Mouse (Mus musculus): Measurements from ENCODE around the gene Dgki. TPM values are rescaled to one million over a fixed set of nuclear protein-coding genes. Genes with fewer than 3 reads are reported as not detected.

Gene Dgki
- polyA plus RNA-seq, 1 experiment from 2014 or later, result 0.18 TPM

- Histone ChIP-seq H3K9ac (ENCODE audit: low read depth, low read length) (no peak overlapping the region), H3K4me3 (ENCODE audit: low read depth, low read length) (no peak overlapping the region), H3K27me3 (replicated peaks; ENCODE audit: control insufficient read depth, insufficient read depth, low read length) (no peaks in the 10 kb centered on the region), H3K36me3 (ENCODE audit: control insufficient read depth, insufficient read depth, low read length) (no peaks in the 10 kb centered on the region), H3K27ac (ENCODE audit: low read depth, low read length) (no peak overlapping the region), H3K9me3 (ENCODE audit: control insufficient read depth, low read length) (no peaks in the 10 kb centered on the region), H3K4me2 (no peak overlapping the region), H3K4me1 (replicated peaks; ENCODE audit: control insufficient read depth, insufficient read depth, low read length) (no peaks in the 10 kb centered on the region)
- WGBS, result 87% methylated on average over 1 of the region's 1 CpGs
- DNase-seq (ENCODE audit: low spot score) (no peak), ATAC-seq (replicated peaks; ENCODE audit: low FRiP score) (no peak)
Observed at GRCm38 (mm10) chr6:36845288-36845687, 454.7 kb downstream of the Dgki start.

GRCm38 (mm10) chr6:36844258-36844657 lies 455.7 kb downstream of the Dgki start:
- DNase-seq (ENCODE audit: low spot score), result no peak
- no peaks in the 10 kb centered on the region for H3K27me3 ChIP-seq (replicated peaks; ENCODE audit: control insufficient read depth, insufficient read depth, low read length)
- no peak overlapping the region for H3K4me2 ChIP-seq
- H3K27ac ChIP-seq (ENCODE audit: low read depth, low read length), result no peak overlapping the region
- 68% methylated on average over 6 of the region's 6 CpGs for WGBS
- ATAC-seq (replicated peaks; ENCODE audit: low FRiP score), result no peak
- H3K36me3 ChIP-seq (ENCODE audit: control insufficient read depth, insufficient read depth, low read length), result no peaks in the 10 kb centered on the region
- no peaks in the 10 kb centered on the region for H3K9me3 ChIP-seq (ENCODE audit: control insufficient read depth, low read length)
- H3K9ac ChIP-seq (ENCODE audit: low read depth, low read length), result no peak overlapping the region
- no peaks in the 10 kb centered on the region for H3K4me1 ChIP-seq (replicated peaks; ENCODE audit: control insufficient read depth, insufficient read depth, low read length)
- no peak overlapping the region for H3K4me3 ChIP-seq (ENCODE audit: low read depth, low read length)

GRCm38 (mm10) chr6:36843031-36843488 lies 456.9 kb downstream of the Dgki start:
- no peaks in the 10 kb centered on the region for H3K27me3 ChIP-seq (replicated peaks; ENCODE audit: control insufficient read depth, insufficient read depth, low read length)
- H3K4me3 ChIP-seq (ENCODE audit: low read depth, low read length), result no peak overlapping the region
- no peaks in the 10 kb centered on the region for H3K4me1 ChIP-seq (replicated peaks; ENCODE audit: control insufficient read depth, insufficient read depth, low read length)
- H3K4me2 ChIP-seq, result no peak overlapping the region
- no peak overlapping the region for H3K27ac ChIP-seq (ENCODE audit: low read depth, low read length)
- WGBS, result 71% methylated on average over 3 of the region's 3 CpGs
- no peak for DNase-seq (ENCODE audit: low spot score)
- H3K36me3 ChIP-seq (ENCODE audit: control insufficient read depth, insufficient read depth, low read length), result no peaks in the 10 kb centered on the region
- H3K9ac ChIP-seq (ENCODE audit: low read depth, low read length), result no peak overlapping the region
- no peak for ATAC-seq (replicated peaks; ENCODE audit: low FRiP score)
- no peaks in the 10 kb centered on the region for H3K9me3 ChIP-seq (ENCODE audit: control insufficient read depth, low read length)

- Histone ChIP-seq H3K9me3 (ENCODE audit: control insufficient read depth, low read length) (no peaks in the 10 kb centered on the region), H3K9ac (ENCODE audit: low read depth, low read length) (no peak overlapping the region), H3K36me3 (ENCODE audit: control insufficient read depth, insufficient read depth, low read length) (no peaks in the 10 kb centered on the region), H3K4me2 (no peak overlapping the region), H3K27me3 (replicated peaks; ENCODE audit: control insufficient read depth, insufficient read depth, low read length) (no peaks in the 10 kb centered on the region), H3K27ac (ENCODE audit: low read depth, low read length) (no peak overlapping the region), H3K4me1 (replicated peaks; ENCODE audit: control insufficient read depth, insufficient read depth, low read length) (no peaks in the 10 kb centered on the region), H3K4me3 (ENCODE audit: low read depth, low read length) (no peak overlapping the region)
- DNase-seq (ENCODE audit: low spot score), result no peak
- 75% methylated on average over 5 of the region's 5 CpGs for WGBS
- ATAC-seq (replicated peaks; ENCODE audit: low FRiP score), result no peak
Observed at GRCm38 (mm10) chr6:36842101-36842922, 457.7 kb downstream of the Dgki start.

GRCm38 (mm10) chr6:36841701-36842100 lies 458.3 kb downstream of the Dgki start:
- Histone ChIP-seq H3K27ac (ENCODE audit: low read depth, low read length) (no peak overlapping the region), H3K27me3 (replicated peaks; ENCODE audit: control insufficient read depth, insufficient read depth, low read length) (no peaks in the 10 kb centered on the region), H3K4me1 (replicated peaks; ENCODE audit: control insufficient read depth, insufficient read depth, low read length) (no peaks in the 10 kb centered on the region), H3K4me3 (ENCODE audit: low read depth, low read length) (no peak overlapping the region), H3K9ac (ENCODE audit: low read depth, low read length) (no peak overlapping the region), H3K9me3 (ENCODE audit: control insufficient read depth, low read length) (no peaks in the 10 kb centered on the region), H3K36me3 (ENCODE audit: control insufficient read depth, insufficient read depth, low read length) (no peaks in the 10 kb centered on the region), H3K4me2 (no peak overlapping the region)
- no peak for ATAC-seq (replicated peaks; ENCODE audit: low FRiP score)
- DNase-seq (ENCODE audit: low spot score), result no peak
- WGBS, result 69% methylated on average over 3 of the region's 3 CpGs

- no peak overlapping the region for H3K4me3 ChIP-seq (ENCODE audit: low read depth, low read length)
- H3K27ac ChIP-seq (ENCODE audit: low read depth, low read length), result no peak overlapping the region
- H3K36me3 ChIP-seq (ENCODE audit: control insufficient read depth, insufficient read depth, low read length), result no peaks in the 10 kb centered on the region
- no peak for ATAC-seq (replicated peaks; ENCODE audit: low FRiP score)
- no peaks in the 10 kb centered on the region for H3K27me3 ChIP-seq (replicated peaks; ENCODE audit: control insufficient read depth, insufficient read depth, low read length)
- H3K9ac ChIP-seq (ENCODE audit: low read depth, low read length), result no peak overlapping the region
- H3K4me1 ChIP-seq (replicated peaks; ENCODE audit: control insufficient read depth, insufficient read depth, low read length), result no peaks in the 10 kb centered on the region
- no peak overlapping the region for H3K4me2 ChIP-seq
- no peaks in the 10 kb centered on the region for H3K9me3 ChIP-seq (ENCODE audit: control insufficient read depth, low read length)
- DNase-seq (ENCODE audit: low spot score), result no peak
Observed at GRCm38 (mm10) chr6:36841174-36841573, 458.8 kb downstream of the Dgki start.

GRCm38 (mm10) chr6:36838747-36839146 lies 461.2 kb downstream of the Dgki start:
- no peak overlapping the region for H3K4me3 ChIP-seq (ENCODE audit: low read depth, low read length)
- no peak overlapping the region for H3K4me2 ChIP-seq
- H3K9ac ChIP-seq (ENCODE audit: low read depth, low read length), result no peak overlapping the region
- no peaks in the 10 kb centered on the region for H3K27me3 ChIP-seq (replicated peaks; ENCODE audit: control insufficient read depth, insufficient read depth, low read length)
- H3K9me3 ChIP-seq (ENCODE audit: control insufficient read depth, low read length), result no peaks in the 10 kb centered on the region
- ATAC-seq (replicated peaks; ENCODE audit: low FRiP score), result no peak
- H3K27ac ChIP-seq (ENCODE audit: low read depth, low read length), result no peak overlapping the region
- WGBS, result 83% methylated on average over 1 of the region's 1 CpGs
- no peak for DNase-seq (ENCODE audit: low spot score)
- no peaks in the 10 kb centered on the region for H3K4me1 ChIP-seq (replicated peaks; ENCODE audit: control insufficient read depth, insufficient read depth, low read length)
- H3K36me3 ChIP-seq (ENCODE audit: control insufficient read depth, insufficient read depth, low read length), result no peaks in the 10 kb centered on the region

GRCm38 (mm10) chr6:36835351-36835750 lies 464.6 kb downstream of the Dgki start:
- ATAC-seq (replicated peaks; ENCODE audit: low FRiP score) (no peak), DNase-seq (ENCODE audit: low spot score) (no peak)
- no peaks in the 10 kb centered on the region for H3K4me1 ChIP-seq (replicated peaks; ENCODE audit: control insufficient read depth, insufficient read depth, low read length)
- H3K36me3 ChIP-seq (ENCODE audit: control insufficient read depth, insufficient read depth, low read length), result no peaks in the 10 kb centered on the region
- no peak overlapping the region for H3K4me2 ChIP-seq
- H3K9me3 ChIP-seq (ENCODE audit: control insufficient read depth, low read length), result no peaks in the 10 kb centered on the region
- H3K27me3 ChIP-seq (replicated peaks; ENCODE audit: control insufficient read depth, insufficient read depth, low read length), result no peaks in the 10 kb centered on the region
- H3K27ac ChIP-seq (ENCODE audit: low read depth, low read length), result no peak overlapping the region
- H3K9ac ChIP-seq (ENCODE audit: low read depth, low read length), result no peak overlapping the region
- WGBS, result 63% methylated on average over 3 of the region's 3 CpGs
- no peak overlapping the region for H3K4me3 ChIP-seq (ENCODE audit: low read depth, low read length)

GRCm38 (mm10) chr6:36834695-36835265 lies 465.2 kb downstream of the Dgki start:
- DNase-seq (ENCODE audit: low spot score) (no peak), ATAC-seq (replicated peaks; ENCODE audit: low FRiP score) (no peak)
- Histone ChIP-seq H3K4me1 (replicated peaks; ENCODE audit: control insufficient read depth, insufficient read depth, low read length) (no peaks in the 10 kb centered on the region), H3K9ac (ENCODE audit: low read depth, low read length) (no peak overlapping the region), H3K36me3 (ENCODE audit: control insufficient read depth, insufficient read depth, low read length) (no peaks in the 10 kb centered on the region), H3K27me3 (replicated peaks; ENCODE audit: control insufficient read depth, insufficient read depth, low read length) (no peaks in the 10 kb centered on the region), H3K4me2 (no peak overlapping the region), H3K9me3 (ENCODE audit: control insufficient read depth, low read length) (no peaks in the 10 kb centered on the region), H3K4me3 (ENCODE audit: low read depth, low read length) (no peak overlapping the region), H3K27ac (ENCODE audit: low read depth, low read length) (no peak overlapping the region)
- 75% methylated on average over 4 of the region's 4 CpGs for WGBS
